Mouse (Mus musculus) embryonic facial prominence, embryonic 11.5 days (tissue): ENCODE data around the gene Tmeff2. TPM values are rescaled to one million over a fixed set of nuclear protein-coding genes. Genes with fewer than 3 reads are reported as not detected.

ENCODE experiments used
- ATAC-seq: fragments of 200-750 bp; cut with Nextera tagmentation; replicated peaks from 2 replicates; pipeline ENCODE4 v1.8.0; 2017; ENCODE audit warnings: low read depth; ENCODE audit not compliant: insufficient number of reproducible peaks, low FRiP score, low TSS enrichment
- DNase-seq: peaks from one replicate; pipeline ENCODE4 v3.0.0-alpha.2; 2015; ENCODE audit warnings: low spot score
- H3K27ac ChIP-seq: fragments of 300-500 bp; sonication (generic); replicated peaks from 2 replicates; pipeline ENCODE4 v1.5.1; 2014; ENCODE audit warnings: mild to moderate bottlenecking, low read depth, low read length, control low read depth
- H3K27me3 ChIP-seq: fragments of 300-500 bp; sonication (generic); 2 replicates; pipeline ENCODE4 v1.6.1; 2014; ENCODE audit warnings: mild to moderate bottlenecking, low read length, moderate library complexity, mixed read lengths; ENCODE audit not compliant: control insufficient read depth, insufficient read depth
- H3K36me3 ChIP-seq: fragments of 300-500 bp; sonication (generic); replicated peaks from 2 replicates; pipeline ENCODE4 v1.6.1; 2014; ENCODE audit warnings: low read depth, mild to moderate bottlenecking, low read length, moderate library complexity, mixed read lengths; ENCODE audit not compliant: control insufficient read depth, insufficient read depth
- H3K4me1 ChIP-seq: fragments of 300-500 bp; sonication (generic); 2 replicates; pipeline ENCODE4 v1.6.1; 2014; ENCODE audit warnings: low read length, mixed read lengths; ENCODE audit not compliant: control insufficient read depth, insufficient read depth
- H3K4me2 ChIP-seq: fragments of 300-500 bp; sonication (generic); 2 replicates; pipeline ENCODE4 v1.6.1; 2014; ENCODE audit warnings: low read depth, mild to moderate bottlenecking, control low read depth, low read length, moderate library complexity
- H3K4me3 ChIP-seq: fragments of 300-500 bp; sonication (generic); 2 replicates; pipeline ENCODE4 v1.5.1; 2014; ENCODE audit warnings: low read depth, low read length, control low read depth
- H3K9ac ChIP-seq: fragments of 300-500 bp; sonication (generic); replicated peaks from 2 replicates; pipeline ENCODE4 v1.6.1; 2014; ENCODE audit warnings: mild to moderate bottlenecking, control low read depth, low read length
- H3K9me3 ChIP-seq: fragments of 300-500 bp; sonication (generic); replicated peaks from 2 replicates; pipeline ENCODE4 v1.6.1; 2016; ENCODE audit warnings: mild to moderate bottlenecking, low read length, inconsistent platforms, mixed read lengths; ENCODE audit not compliant: control insufficient read depth
- WGBS: fragments of 180-500 bp; shearing (Covaris S2); extraction: QIAGEN DNeasy Blood & Tissue Kit; methylation state at CpG from one replicate; pipeline ENCODE4 v1.1.7; 2014; 5-methylcytosine and 5-hydroxymethylcytosine counted together
- polyA plus RNA-seq: library from polyadenylated mRNA; unstranded; fragments of >200 nt; fragmentation: Nextera tagmentation; extraction: Ambion mirVana; gene quantifications from 2 replicates; pipeline ENCODE4 v1.2.1, GENCODE M21; 2014

The Tmeff2 gene
- polyA plus RNA-seq, 1 experiment from 2014 or later: 8.6 TPM

DNA sequence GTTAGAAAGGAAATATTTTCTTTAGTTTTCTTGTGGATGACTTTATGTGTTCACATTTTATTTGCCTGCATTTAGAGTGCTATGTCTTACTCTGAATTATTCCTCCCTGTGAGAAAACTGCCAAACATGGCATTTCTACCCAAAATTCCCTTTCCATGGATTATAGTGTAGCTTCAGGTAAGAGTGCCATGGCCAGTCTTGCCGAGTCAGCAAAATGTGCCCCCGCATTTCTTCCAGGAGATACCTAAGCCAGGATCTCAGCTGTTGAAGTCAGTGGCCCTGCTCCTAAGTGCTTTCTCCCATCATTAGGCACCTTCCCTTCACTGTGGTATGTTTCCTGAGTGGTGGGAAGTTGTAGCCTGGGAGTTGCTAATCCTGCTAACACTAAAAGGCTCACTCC lies 168.8 kb downstream of the Tmeff2 start:
- H3K4me1 ChIP-seq: no peaks in the 10 kb centered on the region
- no peak overlapping the region for H3K9ac ChIP-seq
- 80% methylated on average over 2 of the region's 2 CpGs for WGBS
- no peaks in the 10 kb centered on the region for H3K36me3 ChIP-seq
- H3K27me3 ChIP-seq: no peaks in the 10 kb centered on the region
- no peak overlapping the region for H3K27ac ChIP-seq
- H3K4me2 ChIP-seq: no peak overlapping the region
- DNase-seq (no peak), ATAC-seq (no peak; the same call in 1 of the 2 replicates)
- H3K4me3 ChIP-seq: no peak overlapping the region
- H3K9me3 ChIP-seq: no peaks in the 10 kb centered on the region

DNA sequence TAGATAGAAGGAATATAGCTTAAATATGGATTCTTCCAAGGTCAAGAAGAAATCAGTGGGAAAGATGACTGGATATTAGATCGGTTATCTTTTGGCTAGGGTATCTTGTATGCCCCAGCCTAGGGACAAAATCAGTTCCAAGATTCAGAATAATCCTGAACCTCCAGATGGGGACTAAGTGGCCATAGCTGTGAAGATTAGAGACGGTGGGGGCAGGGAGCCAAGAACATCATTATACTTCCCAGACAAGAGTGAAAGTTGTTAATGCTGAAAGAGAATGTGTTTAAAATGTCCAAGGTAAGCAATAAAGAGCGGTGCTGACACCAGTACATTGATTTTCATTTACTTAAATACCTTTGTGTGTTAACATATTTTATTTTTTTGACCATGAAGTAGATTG lies 173.6 kb downstream of the Tmeff2 start:
- Histone ChIP-seq H3K36me3 (no peaks in the 10 kb centered on the region), H3K9me3 (no peaks in the 10 kb centered on the region), H3K27me3 (no peaks in the 10 kb centered on the region), H3K4me1 (no peaks in the 10 kb centered on the region), H3K9ac (no peak overlapping the region), H3K4me3 (no peak overlapping the region), H3K4me2 (no peak overlapping the region), H3K27ac (no peak overlapping the region)
- DNase-seq (no peak), ATAC-seq (no peak)
- 88% methylated on average over 3 of the region's 3 CpGs for WGBS

DNA sequence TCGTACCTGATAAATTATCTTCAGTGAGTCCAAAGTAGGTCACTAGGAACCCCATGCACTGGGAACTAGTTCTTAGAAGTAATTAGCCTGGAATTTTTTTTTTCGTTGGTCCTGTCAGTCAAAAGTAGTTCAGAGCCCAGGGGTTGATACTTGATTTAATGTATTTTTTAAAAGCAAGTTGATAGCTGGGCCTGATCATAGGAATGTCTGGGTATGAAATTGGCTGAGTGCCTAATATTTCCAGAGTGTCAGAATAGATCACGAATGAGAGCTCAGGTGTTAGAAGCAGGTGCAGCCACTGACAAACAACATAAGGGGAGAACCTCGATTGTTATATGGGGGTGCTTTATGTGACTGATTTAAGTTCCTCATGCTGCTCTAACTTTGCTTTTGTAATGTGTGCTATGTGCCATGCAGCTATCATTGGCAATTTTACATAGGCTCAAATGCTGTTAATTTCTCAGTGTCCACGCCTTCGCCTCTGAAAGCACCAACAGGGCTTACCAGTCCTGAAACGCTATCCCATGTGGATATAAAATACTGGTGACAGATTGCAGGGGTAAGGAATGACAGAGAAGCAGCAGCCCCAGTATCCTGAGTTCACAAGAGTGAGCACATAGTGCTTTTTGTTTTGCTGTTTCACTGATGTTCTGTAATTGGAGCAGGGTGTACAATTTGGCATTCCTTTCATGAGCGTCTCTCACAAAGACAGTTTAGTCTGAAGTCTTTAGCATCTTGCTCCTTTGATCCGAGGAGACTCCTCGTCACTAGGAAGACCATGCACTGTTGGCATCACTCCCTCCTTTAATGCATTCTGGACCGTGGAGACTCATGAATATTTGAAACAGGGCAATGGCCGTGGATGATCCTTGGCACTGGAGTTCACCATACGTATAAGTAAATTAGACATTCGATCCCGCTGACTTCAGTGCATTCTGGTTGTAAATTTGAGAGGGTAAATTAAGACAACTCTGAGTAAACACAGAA lies 175.6 kb downstream of the Tmeff2 start:
- Histone ChIP-seq H3K9me3 (no peaks in the 10 kb centered on the region), H3K27ac (no peak overlapping the region), H3K4me3 (no peak overlapping the region), H3K27me3 (no peaks in the 10 kb centered on the region), H3K4me2 (no peak overlapping the region), H3K9ac (no peak overlapping the region), H3K36me3 (no peaks in the 10 kb centered on the region), H3K4me1 (no peaks in the 10 kb centered on the region)
- no peak for DNase-seq
- WGBS: 51% methylated on average over 15 of the region's 15 CpGs
- ATAC-seq: peak; percentile 78

DNA sequence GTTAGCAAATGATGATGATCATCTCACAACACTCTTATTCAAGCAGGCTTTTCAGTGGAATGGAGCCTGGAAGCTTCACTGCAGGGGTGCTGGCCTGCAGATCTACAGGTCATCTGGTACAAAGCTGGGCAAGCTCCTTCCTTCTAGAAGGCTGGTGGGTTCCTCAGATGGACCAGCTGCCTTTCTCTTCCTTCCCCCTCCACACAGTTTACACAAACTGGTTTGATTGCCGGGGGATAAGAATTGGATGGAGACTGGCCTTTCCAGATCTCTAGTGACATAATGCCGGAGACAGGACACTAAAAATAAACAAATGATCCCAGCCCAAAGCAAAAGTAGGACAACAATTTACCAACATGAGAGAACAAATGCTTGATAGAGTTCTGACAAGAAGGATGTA lies 188.5 kb downstream of the Tmeff2 start:
- ATAC-seq (no peak), DNase-seq (no peak)
- Histone ChIP-seq H3K9ac (no peak overlapping the region), H3K4me3 (no peak overlapping the region), H3K36me3 (no peaks in the 10 kb centered on the region), H3K9me3 (no peaks in the 10 kb centered on the region), H3K4me2 (no peak overlapping the region), H3K27ac (no peak overlapping the region), H3K4me1 (no peaks in the 10 kb centered on the region), H3K27me3 (no peaks in the 10 kb centered on the region)
- WGBS: 66% methylated on average over 2 of the region's 2 CpGs

DNA sequence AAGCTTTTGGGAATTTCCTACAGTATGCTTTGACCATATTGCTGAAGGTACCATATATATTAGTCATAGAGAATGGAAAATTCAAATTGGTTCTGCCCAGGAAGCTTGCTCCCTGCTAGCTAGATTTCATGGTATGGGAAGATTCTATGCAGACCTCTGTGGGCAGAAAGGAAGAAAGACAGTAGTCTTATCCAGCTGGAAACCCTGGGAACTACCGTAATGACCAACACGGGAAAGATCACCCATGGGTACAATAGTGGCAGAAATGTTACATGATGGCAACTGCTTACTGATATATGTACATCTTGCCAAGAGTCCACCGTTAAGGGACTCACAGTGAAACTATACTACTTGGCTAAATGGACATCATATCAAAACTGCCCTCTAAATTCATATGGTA lies 189.4 kb downstream of the Tmeff2 start:
- 92% methylated on average over 3 of the region's 3 CpGs for WGBS
- ATAC-seq: no peak
- Histone ChIP-seq H3K36me3 (no peaks in the 10 kb centered on the region), H3K9me3 (no peaks in the 10 kb centered on the region), H3K27ac (no peak overlapping the region), H3K27me3 (no peaks in the 10 kb centered on the region), H3K4me1 (no peaks in the 10 kb centered on the region), H3K4me3 (no peak overlapping the region), H3K9ac (no peak overlapping the region), H3K4me2 (no peak overlapping the region)
- no peak for DNase-seq

DNA sequence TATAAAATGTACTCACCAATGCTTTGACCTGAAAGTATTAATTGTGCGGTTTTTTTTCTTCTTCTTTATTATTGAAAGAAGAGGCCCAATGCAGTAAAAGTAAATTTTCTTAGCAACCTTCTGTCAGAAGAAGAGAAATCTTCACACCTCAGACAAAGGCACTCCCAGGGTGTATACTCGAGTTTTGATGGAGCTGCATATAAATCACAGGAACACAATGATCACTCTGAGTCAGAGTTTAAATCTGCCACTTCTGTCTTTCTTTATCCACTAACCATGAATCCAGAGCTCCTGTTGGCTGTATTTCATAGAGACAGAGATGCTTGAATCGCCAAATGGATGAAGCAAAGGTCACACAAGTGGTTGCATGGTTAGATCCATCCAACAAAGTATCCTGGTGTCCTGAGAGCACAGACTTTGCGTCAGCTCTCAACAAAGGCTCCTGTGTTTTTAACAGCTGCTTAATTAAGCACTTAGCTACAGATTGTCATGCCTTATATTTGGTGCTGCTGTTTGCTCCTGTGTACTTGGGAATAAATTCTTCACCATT lies 189.8 kb downstream of the Tmeff2 start:
- H3K4me1 ChIP-seq: no peaks in the 10 kb centered on the region
- 57% methylated on average over 4 of the region's 4 CpGs for WGBS
- no peak overlapping the region for H3K27ac ChIP-seq
- H3K4me3 ChIP-seq: no peak overlapping the region
- H3K36me3 ChIP-seq: no peaks in the 10 kb centered on the region
- no peaks in the 10 kb centered on the region for H3K27me3 ChIP-seq
- no peak overlapping the region for H3K4me2 ChIP-seq
- no peak for DNase-seq
- ATAC-seq: no peak
- H3K9me3 ChIP-seq: no peaks in the 10 kb centered on the region
- no peak overlapping the region for H3K9ac ChIP-seq

DNA sequence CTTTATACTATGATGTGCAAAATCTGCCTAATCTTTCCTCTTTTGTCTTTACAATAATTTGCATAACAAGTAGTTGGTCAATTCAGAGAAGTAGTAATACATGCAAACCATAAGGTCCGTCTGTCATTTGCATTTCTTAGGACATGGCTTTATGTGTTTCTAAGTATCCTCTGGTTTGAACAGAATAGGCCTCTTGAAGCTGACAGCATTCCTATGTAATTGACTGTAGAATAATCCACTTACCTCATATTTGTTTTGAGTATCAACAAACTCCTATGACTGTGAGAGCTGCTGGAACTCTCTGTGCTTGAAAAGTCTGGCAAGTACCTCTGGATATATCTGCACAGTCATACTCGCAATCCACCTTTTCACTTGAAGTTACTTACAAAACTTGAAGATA lies 194.3 kb downstream of the Tmeff2 start:
- WGBS: 68% methylated on average over 2 of the region's 2 CpGs
- Histone ChIP-seq H3K9me3 (no peaks in the 10 kb centered on the region), H3K9ac (no peak overlapping the region), H3K36me3 (no peaks in the 10 kb centered on the region), H3K4me1 (no peaks in the 10 kb centered on the region), H3K4me3 (no peak overlapping the region), H3K27ac (no peak overlapping the region), H3K27me3 (no peaks in the 10 kb centered on the region), H3K4me2 (no peak overlapping the region)
- ATAC-seq: no peak
- no peak for DNase-seq

DNA sequence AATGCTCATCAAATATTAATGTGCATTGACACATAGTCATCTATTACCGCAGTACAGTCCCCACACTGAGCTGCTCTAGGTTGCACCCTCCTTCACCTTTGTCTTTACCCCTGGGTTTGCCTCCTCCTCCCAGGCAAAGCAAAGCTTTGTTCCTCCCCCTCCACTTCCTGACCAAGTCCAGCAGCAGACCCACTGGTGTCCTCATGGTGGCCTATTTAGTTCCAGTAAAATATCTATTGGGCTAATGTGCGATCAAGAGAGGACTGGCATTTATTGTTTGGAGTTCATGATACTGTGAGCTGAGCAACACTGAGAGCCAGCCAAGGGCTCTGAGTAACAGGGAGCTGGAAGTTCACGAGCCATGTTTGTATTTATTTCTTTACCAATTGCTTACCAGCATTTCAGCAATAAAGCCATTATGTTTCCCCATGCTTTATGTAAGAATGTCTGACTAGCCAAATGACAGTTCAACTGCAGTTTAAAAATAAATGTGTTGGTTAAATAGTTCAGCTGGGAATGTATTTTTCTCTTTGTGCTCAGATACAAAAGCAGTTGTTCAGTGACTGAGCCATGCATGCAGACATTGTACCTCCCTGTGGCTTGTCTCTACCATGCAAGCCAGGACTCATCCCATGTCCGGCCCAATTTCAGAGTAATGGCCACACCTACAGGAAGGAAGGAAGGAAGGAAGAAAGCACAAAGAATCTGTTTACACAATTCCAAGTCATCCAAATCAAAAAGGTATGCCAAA lies 196.6 kb downstream of the Tmeff2 start:
- no peak overlapping the region for H3K9ac ChIP-seq
- H3K27ac ChIP-seq: no peak overlapping the region
- no peak overlapping the region for H3K4me3 ChIP-seq
- 81% methylated on average over 4 of the region's 4 CpGs for WGBS
- H3K27me3 ChIP-seq: no peaks in the 10 kb centered on the region
- no peaks in the 10 kb centered on the region for H3K9me3 ChIP-seq
- H3K4me2 ChIP-seq: no peak overlapping the region
- H3K36me3 ChIP-seq: no peaks in the 10 kb centered on the region
- DNase-seq: no peak
- H3K4me1 ChIP-seq: no peaks in the 10 kb centered on the region
- no peak for ATAC-seq
